Mouse (Mus musculus) kidney, adult 18-20 months (tissue): ENCODE measurements around the gene Fermt3.
"Not testable (repeated sequence)": the region's sequence is repeated elsewhere in the genome, so short reads cannot be mapped to it uniquely, and the experiment has no call there.

Experiments used
- DNase-seq: peaks from one replicate; pipeline ENCODE4 v3.0.0; 2021

Gene Fermt3

GRCm38 (mm10) chr19:7034006-7034405, 14.7 kb upstream of the Fermt3 start:
- DNase-seq: no peak

- no peak for DNase-seq
These were observed 10.3 kb upstream of the Fermt3 start for GRCm38 (mm10) chr19:7029531-7029930.

GRCm38 (mm10) chr19:7020224-7020641, 964 bp upstream of the Fermt3 start:
- DNase-seq: peak; percentile 63

- DNase-seq: no peak
These were observed 723 bp downstream of the Fermt3 start for GRCm38 (mm10) chr19:7018546-7018945.

- no peak for DNase-seq
These were observed 1.5 kb downstream of the Fermt3 start for GRCm38 (mm10) chr19:7017541-7018457.

GRCm38 (mm10) chr19:7014481-7015135, 4.7 kb downstream of the Fermt3 start:
- no peak for DNase-seq

- no peak for DNase-seq
These were observed 5.3 kb downstream of the Fermt3 start for GRCm38 (mm10) chr19:7013984-7014383.

- DNase-seq: no peak
These were observed 6.8 kb downstream of the Fermt3 start for GRCm38 (mm10) chr19:7012426-7012825.

GRCm38 (mm10) chr19:7006892-7007593, 12.2 kb downstream of the Fermt3 start:
- no peak for DNase-seq

- DNase-seq: no peak
These were observed 19.8 kb downstream of the Fermt3 start for GRCm38 (mm10) chr19:6999360-7000063.

- DNase-seq: no peak
These were observed 21.5 kb downstream of the Fermt3 start for GRCm38 (mm10) chr19:6997721-6998290.

GRCm38 (mm10) chr19:6996006-6996405, 23.3 kb downstream of the Fermt3 start, which contains the start of the genes Nudt22 and Trpt1:
TSS of gene Nudt22 (minus strand) at chr19:6996117.
TSS of gene Trpt1 (plus strand) at chr19:6996131.
- peak; percentile 92 for DNase-seq

- DNase-seq: peak; percentile 43
These were observed 23.8 kb downstream of the Fermt3 start for GRCm38 (mm10) chr19:6995255-6995991.

GRCm38 (mm10) chr19:6994489-6994888, 24.8 kb downstream of the Fermt3 start:
- DNase-seq: no peak

- DNase-seq: no peak
These were observed 25.3 kb downstream of the Fermt3 start for GRCm38 (mm10) chr19:6994002-6994401.

- no peak for DNase-seq
These were observed 26.1 kb downstream of the Fermt3 start for GRCm38 (mm10) chr19:6993011-6993770.

- DNase-seq: peak; percentile 95
These were observed 27.0 kb downstream of the Fermt3 start, which contains the start of gene Dnajc4 for GRCm38 (mm10) chr19:6992011-6992858. TSS of gene Dnajc4 (minus strand) at chr19:6992572.

GRCm38 (mm10) chr19:6991166-6991565, 28.1 kb downstream of the Fermt3 start:
- DNase-seq: not testable (repeated sequence)

GRCm38 (mm10) chr19:6990712-6991111, 28.6 kb downstream of the Fermt3 start:
- no peak for DNase-seq

GRCm38 (mm10) chr19:6989251-6989650, 30.0 kb downstream of the Fermt3 start:
- no peak for DNase-seq
